Mouse (Mus musculus) midbrain, embryonic 13.5 days (tissue): ENCODE measurements around the gene Hoxc8. TPM values are rescaled to one million over a fixed set of nuclear protein-coding genes. Genes with fewer than 3 reads are reported as not detected.
A peak's percentile ranks its signal among the peaks of the same experiment; 100 is the strongest.

Experiments used
- ATAC-seq: fragments of 200-750 bp; cut with Nextera tagmentation; 2 replicates; pipeline ENCODE4 v1.8.0; 2017; ENCODE audit warnings: mild to moderate bottlenecking, moderate TSS enrichment, moderate library complexity
- H3K27ac ChIP-seq: fragments of 300-500 bp; sonication (generic); 2 replicates; pipeline ENCODE4 v1.5.1; 2015; ENCODE audit warnings: inconsistent platforms, mild to moderate bottlenecking, moderate library complexity
- H3K27me3 ChIP-seq: fragments of 300-500 bp; sonication (generic); 2 replicates; pipeline ENCODE4 v1.6.1; 2015; ENCODE audit warnings: mild to moderate bottlenecking, inconsistent platforms
- H3K36me3 ChIP-seq: fragments of 300-500 bp; sonication (generic); 2 replicates; pipeline ENCODE4 v1.6.1; 2015; ENCODE audit warnings: mild to moderate bottlenecking, inconsistent platforms
- H3K4me1 ChIP-seq: fragments of 300-500 bp; sonication (generic); replicated peaks from 2 replicates; pipeline ENCODE4 v1.6.1; 2015; ENCODE audit warnings: inconsistent platforms
- H3K4me2 ChIP-seq: fragments of 300-500 bp; sonication (generic); replicated peaks from 2 replicates; pipeline ENCODE4 v1.6.1; 2015; ENCODE audit warnings: moderate library complexity, mild to moderate bottlenecking, inconsistent platforms
- H3K4me3 ChIP-seq: fragments of 300-500 bp; sonication (generic); replicated peaks from 2 replicates; pipeline ENCODE4 v1.5.1; 2015; ENCODE audit warnings: mild to moderate bottlenecking, inconsistent platforms
- H3K9ac ChIP-seq: fragments of 300-500 bp; sonication (generic); replicated peaks from 2 replicates; pipeline ENCODE4 v1.6.1; 2015; ENCODE audit warnings: mild to moderate bottlenecking, inconsistent platforms
- H3K9me3 ChIP-seq: fragments of 300-500 bp; sonication (generic); 2 replicates; pipeline ENCODE4 v1.6.1; 2016; ENCODE audit warnings: mild to moderate bottlenecking, inconsistent platforms
- WGBS: fragments of 180-500 bp; shearing (Covaris S2); methylation state at CpG from one replicate; pipeline ENCODE4 v1.1.7; 2015; 5-methylcytosine and 5-hydroxymethylcytosine counted together
- polyA plus RNA-seq: library from polyadenylated mRNA; unstranded; fragments of >200 nt; fragmentation: Nextera tagmentation; extraction: Ambion mirVana; gene quantifications from 2 replicates; pipeline ENCODE4 v1.2.1, GENCODE M21; 2015

The Hoxc8 gene
- polyA plus RNA-seq, 1 experiment from 2014 or later: not detected

DNA sequence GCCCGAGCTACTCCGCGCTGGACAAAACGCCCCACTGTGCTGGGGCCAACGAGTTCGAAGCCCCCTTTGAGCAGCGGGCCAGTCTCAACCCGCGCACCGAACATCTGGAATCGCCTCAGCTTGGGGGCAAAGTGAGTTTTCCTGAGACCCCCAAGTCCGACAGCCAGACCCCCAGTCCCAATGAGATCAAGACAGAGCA lies 23.2 kb upstream of the Hoxc8 start, which contains the start of gene Hoxc5:
Hoxc5 (plus strand) TSS at position 132 of the 199 bp plus-strand sequence.
- ATAC-seq: no peak
- no peak within 1 kb of the TSS for H3K27ac ChIP-seq
- H3K9ac ChIP-seq: no peak within 1 kb of the TSS
- no peaks in the 10 kb centered on the region for H3K36me3 ChIP-seq
- H3K4me3 ChIP-seq: no peak within 1 kb of the TSS
- peaks cover 99% of the 10 kb centered on the region for H3K27me3 ChIP-seq
- under 1% methylated on average over 12 of the region's 12 CpGs for WGBS
- no peaks in the 10 kb centered on the region for H3K9me3 ChIP-seq
- peak within 1 kb of the TSS; percentile 25; the same call in 1 of the 2 replicates for H3K4me2 ChIP-seq
- peaks cover 5% of the 10 kb centered on the region for H3K4me1 ChIP-seq

DNA sequence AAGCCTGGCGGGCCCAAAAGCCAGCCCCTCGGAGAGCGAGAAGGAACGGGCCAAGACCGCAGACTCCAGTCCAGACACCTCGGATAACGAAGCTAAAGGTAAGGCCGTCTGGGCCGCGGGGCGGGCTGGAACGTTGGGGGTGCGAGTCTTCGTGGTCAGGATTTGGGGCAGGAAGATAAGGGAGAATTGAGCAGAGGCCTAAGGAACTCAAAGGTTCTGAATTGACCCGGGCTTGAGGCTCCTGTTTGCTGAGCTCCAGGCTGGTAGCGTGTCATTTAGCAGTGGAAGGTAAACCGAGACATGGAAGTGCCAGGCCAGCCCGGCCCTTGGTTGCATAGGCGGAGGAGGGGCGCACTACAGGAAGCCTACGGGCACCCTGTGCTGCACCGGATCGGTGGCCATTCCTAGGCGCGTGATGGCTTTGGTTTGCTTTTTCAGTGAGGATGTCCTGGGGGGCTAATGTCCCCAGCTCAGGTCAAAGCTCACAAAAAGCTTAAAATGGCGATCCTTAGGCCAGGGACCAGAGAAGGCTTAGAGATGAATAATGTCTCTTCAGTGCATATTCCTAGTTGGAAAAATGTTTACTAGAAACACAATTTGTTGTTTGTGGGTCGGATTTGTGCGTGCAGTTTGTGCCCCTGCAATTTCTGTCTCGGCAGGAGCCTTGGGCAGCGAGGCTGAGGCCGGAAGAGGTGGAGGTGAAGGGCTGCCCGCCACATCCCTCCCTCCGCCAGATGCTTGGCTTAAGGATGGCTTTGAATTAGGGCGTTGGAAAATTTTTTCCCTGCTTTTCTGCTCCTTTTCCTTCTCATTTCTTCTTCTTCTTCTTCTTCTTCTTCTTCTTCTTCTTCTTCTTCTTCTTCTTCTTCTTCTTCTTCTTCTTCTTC lies 22.7 kb upstream of the Hoxc8 start:
- peaks cover 99% of the 10 kb centered on the region for H3K27me3 ChIP-seq
- no peak overlapping the region for H3K4me2 ChIP-seq
- ATAC-seq: no peak
- H3K9ac ChIP-seq: no peak overlapping the region
- whole genome bisulfite sequencing: 2% methylated on average over 34 of the region's 34 CpGs
- no peaks in the 10 kb centered on the region for H3K36me3 ChIP-seq
- H3K9me3 ChIP-seq: no peaks in the 10 kb centered on the region
- H3K4me3 ChIP-seq: no peak overlapping the region
- H3K27ac ChIP-seq: no peak overlapping the region
- peaks cover 5% of the 10 kb centered on the region for H3K4me1 ChIP-seq

DNA sequence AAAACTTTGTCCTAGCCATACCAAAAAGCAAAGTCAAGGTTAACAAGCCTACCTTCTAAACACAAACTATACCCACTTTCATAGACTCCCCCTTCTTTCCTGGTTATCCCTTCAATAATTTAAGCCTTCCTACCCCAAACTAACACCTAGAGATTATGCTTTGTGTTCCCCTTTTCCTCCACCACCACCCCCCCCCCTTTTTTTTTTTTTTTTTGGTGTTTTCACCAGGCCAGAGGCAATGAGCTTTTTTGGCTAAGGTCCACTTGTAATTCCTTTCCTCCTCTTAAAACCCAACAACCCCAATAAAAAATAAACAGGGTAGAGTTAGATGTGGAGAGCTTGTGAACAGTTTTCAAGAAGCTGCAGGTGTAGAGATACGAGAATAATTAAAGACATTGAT lies 21.1 kb upstream of the Hoxc8 start:
- peaks cover 99% of the 10 kb centered on the region for H3K27me3 ChIP-seq
- 18% methylated on average over 1 of the region's 1 CpGs for WGBS
- H3K4me3 ChIP-seq: no peak overlapping the region
- H3K9me3 ChIP-seq: no peaks in the 10 kb centered on the region
- H3K27ac ChIP-seq: no peak overlapping the region
- no peak for ATAC-seq
- peaks cover 5% of the 10 kb centered on the region for H3K4me1 ChIP-seq
- no peaks in the 10 kb centered on the region for H3K36me3 ChIP-seq
- no peak overlapping the region for H3K4me2 ChIP-seq
- H3K9ac ChIP-seq: no peak overlapping the region

DNA sequence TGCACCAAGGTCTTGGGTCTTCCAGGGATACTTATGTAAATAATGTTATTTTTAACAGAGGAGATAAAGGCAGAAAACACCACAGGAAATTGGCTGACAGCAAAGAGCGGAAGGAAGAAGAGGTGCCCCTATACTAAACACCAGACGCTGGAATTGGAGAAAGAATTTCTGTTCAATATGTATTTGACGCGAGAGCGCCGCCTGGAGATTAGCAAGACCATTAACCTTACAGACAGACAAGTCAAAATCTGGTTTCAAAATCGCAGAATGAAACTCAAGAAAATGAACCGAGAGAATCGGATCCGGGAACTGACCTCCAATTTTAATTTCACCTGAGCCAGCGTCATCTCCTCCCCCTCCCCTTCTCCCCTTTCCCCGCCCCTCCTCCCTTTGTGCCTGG lies 19.7 kb upstream of the Hoxc8 start:
- WGBS: under 1% methylated on average over 12 of the region's 12 CpGs
- no peak overlapping the region for H3K4me3 ChIP-seq
- H3K4me1 ChIP-seq: peaks cover 5% of the 10 kb centered on the region
- no peak overlapping the region for H3K27ac ChIP-seq
- peaks cover 99% of the 10 kb centered on the region for H3K27me3 ChIP-seq
- no peak overlapping the region for H3K9ac ChIP-seq
- no peak for ATAC-seq
- H3K36me3 ChIP-seq: no peaks in the 10 kb centered on the region
- no peaks in the 10 kb centered on the region for H3K9me3 ChIP-seq
- H3K4me2 ChIP-seq: no peak overlapping the region

DNA sequence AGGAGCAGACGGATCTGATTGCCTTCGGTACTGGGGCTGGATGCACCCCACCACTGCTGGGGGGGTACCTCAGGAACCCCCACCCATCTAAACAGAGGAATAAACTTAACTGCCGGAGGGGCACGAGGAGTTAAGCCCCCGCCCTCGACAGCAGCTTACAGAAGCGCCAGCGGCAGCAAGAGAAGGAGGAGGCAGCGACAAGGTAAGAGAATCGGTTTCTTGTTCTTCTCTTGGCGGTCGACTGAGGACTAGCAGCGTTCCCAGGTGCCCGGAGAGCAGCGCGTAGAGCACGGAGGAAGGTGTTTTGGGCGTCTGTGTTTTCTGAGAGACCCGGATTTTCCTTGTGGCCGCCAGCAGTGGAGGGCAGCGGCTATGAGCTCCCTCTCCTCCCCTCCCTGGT lies 18.2 kb upstream of the Hoxc8 start:
- no peak overlapping the region for H3K27ac ChIP-seq
- no peaks in the 10 kb centered on the region for H3K4me1 ChIP-seq
- H3K9me3 ChIP-seq: no peaks in the 10 kb centered on the region
- peaks cover 99% of the 10 kb centered on the region for H3K27me3 ChIP-seq
- WGBS: under 1% methylated on average over 21 of the region's 21 CpGs
- no peak overlapping the region for H3K9ac ChIP-seq
- no peak for ATAC-seq
- H3K36me3 ChIP-seq: no peaks in the 10 kb centered on the region
- H3K4me2 ChIP-seq: no peak overlapping the region
- H3K4me3 ChIP-seq: no peak overlapping the region

DNA sequence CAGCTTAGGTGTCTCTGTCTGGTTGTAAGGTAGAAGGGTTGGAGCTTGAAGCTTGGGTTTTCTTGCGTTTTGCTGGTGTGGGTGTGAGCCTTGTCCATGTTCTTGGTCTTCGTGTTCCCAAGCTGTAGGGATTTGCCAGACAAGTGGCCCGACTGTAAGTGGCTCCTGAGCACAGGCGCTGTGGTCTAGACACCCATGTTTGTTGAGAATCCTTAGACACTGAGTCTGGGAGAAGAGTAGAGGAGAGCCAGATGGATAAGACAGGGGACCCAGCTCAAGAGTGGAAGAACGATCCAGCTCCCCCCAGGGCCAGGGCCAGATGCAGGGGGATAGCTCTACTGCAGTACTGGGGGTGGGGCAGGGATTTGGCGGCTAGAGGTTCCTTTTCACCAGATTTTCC lies 17.7 kb upstream of the Hoxc8 start:
- no peak overlapping the region for H3K4me2 ChIP-seq
- WGBS: 2% methylated on average over 6 of the region's 6 CpGs

DNA sequence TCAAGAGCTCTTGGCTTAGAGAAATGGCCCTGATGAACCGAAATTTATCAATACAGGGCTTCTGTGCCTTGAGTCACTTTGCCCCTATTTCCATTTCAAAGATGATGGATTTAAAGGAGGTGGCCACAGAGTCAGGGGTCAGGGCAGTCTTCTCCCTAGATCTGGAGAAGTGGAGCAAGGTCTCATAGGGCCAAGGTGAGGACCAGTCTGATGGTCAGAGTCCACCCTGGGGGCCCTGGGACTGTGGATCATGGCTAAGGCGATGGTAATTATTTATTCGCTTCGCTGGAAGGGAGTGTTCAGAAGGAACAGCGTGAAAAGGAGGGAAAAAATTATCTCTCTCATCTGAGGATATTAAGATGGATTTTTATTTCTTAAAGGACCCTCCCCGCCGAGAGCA lies 15.4 kb upstream of the Hoxc8 start:
- Histone ChIP-seq H3K9me3 (no peaks in the 10 kb centered on the region), H3K9ac (no peak overlapping the region), H3K36me3 (no peaks in the 10 kb centered on the region), H3K27me3 (peaks cover 100% of the 10 kb centered on the region), H3K27ac (no peak overlapping the region), H3K4me2 (no peak overlapping the region), H3K4me3 (no peak overlapping the region), H3K4me1 (no peaks in the 10 kb centered on the region)
- ATAC-seq: no peak
- 5% methylated on average over 7 of the region's 7 CpGs for WGBS

More for the DNA sequence above, 17.7 kb upstream of the Hoxc8 start:
- ATAC-seq: no peak
- H3K27ac ChIP-seq: no peak overlapping the region
- no peak overlapping the region for H3K4me3 ChIP-seq
- H3K4me1 ChIP-seq: no peaks in the 10 kb centered on the region
- no peaks in the 10 kb centered on the region for H3K9me3 ChIP-seq
- H3K9ac ChIP-seq: no peak overlapping the region
- H3K27me3 ChIP-seq: peaks cover 99% of the 10 kb centered on the region
- H3K36me3 ChIP-seq: no peaks in the 10 kb centered on the region

DNA sequence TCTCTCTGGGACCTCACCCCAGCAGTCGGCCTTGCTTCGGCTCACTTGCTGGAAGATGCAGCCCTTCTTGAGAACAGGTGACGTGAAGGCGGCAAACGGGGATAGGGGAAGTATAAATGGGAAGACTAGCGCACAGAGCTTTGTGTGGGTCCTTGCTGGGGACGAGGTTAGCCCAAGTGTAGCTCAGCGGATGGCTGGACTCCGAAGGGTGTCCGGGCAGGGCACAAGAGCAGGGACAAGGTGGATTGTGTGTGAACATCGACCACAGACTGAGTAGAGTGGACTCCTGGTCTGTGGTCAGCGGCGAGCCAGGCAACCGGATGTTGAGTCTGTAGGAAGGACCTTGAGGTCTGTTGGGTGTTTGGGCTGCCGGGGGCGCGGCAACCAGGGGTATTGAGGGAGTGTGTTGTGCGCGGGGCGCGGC lies 14.7 kb upstream of the Hoxc8 start:
- Histone ChIP-seq H3K4me1 (no peaks in the 10 kb centered on the region), H3K27me3 (peaks cover 100% of the 10 kb centered on the region), H3K36me3 (no peaks in the 10 kb centered on the region), H3K27ac (no peak overlapping the region), H3K9me3 (no peaks in the 10 kb centered on the region), H3K4me3 (no peak overlapping the region), H3K9ac (no peak overlapping the region), H3K4me2 (no peak overlapping the region)
- under 1% methylated on average over 21 of the region's 21 CpGs for WGBS
- no peak for ATAC-seq

DNA sequence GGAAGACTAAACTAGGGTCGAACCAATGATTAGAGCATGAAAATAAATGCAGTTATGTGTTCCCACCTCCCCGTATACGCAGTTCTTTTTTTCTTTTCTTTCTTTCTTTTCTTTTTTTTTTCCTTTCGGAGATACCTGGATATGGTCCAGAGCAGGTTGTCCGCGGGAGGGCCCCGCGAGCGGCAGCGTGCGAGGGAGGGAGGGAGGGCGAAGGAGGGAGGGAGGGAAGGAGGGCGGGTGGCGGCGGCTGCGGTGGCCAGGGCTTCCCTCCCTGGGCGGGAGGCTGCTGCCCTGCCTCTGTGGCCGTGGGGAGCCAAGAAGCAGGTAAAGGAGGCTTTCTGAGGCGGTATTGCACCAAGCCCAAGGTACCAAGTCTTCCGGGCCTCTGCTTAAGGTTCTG lies 14.2 kb upstream of the Hoxc8 start, which contains the start of gene Hoxc9:
Hoxc9 (plus strand) TSS at position 269 of the 400 bp plus-strand sequence.
- no peak for ATAC-seq
- WGBS: 2% methylated on average over 17 of the region's 20 CpGs

DNA sequence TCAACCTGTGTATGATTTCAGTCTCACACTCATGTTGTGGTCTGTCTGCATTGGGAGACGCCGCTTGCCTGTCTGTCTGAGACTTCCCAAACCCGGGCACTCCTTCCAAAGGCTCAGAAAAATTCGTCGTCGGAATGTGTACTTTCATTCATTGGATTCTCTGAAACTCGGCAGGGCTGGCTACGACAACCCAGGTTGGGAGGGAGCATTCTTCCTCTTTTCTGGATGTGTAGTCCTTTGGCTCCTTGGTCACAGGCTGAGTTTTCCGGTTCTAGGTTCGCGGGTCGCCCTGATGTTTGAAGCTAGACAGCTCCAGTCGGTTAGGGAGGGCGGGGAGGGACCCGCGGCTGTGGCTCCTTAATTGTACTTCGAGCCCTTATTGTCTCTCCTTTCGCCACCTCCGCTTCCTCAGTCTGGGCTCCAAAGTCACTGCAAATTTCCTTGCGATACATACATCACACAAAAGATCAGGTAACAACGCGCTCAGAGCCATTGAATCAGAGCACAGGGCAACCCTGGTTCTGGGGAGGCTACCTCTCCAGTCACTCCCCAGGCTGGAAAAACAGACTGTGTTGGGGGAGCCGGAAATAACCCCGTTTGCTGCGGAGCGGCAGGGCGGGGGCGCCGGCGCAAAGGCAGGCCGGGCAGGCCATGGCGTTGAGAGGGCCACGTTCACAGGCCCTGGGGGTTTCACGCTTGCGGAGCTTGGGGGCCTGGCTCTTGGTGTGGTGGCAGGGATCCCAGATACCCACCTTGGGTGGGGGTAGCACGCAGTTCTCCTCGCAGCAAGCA lies 13.6 kb upstream of the Hoxc8 start:
- Histone ChIP-seq H3K4me3 (no peak overlapping the region), H3K4me2 (no peak overlapping the region), H3K36me3 (no peaks in the 10 kb centered on the region), H3K4me1 (peaks cover 4% of the 10 kb centered on the region; the same call in 1 of the 2 replicates), H3K9me3 (no peaks in the 10 kb centered on the region), H3K9ac (no peak overlapping the region), H3K27me3 (peaks cover 100% of the 10 kb centered on the region), H3K27ac (no peak overlapping the region)
- WGBS: under 1% methylated on average over 37 of the region's 37 CpGs
- no peak for ATAC-seq

More for the DNA sequence above, 14.2 kb upstream of the Hoxc8 start, which contains the start of gene Hoxc9:
- H3K4me3 ChIP-seq: no peak within 1 kb of the TSS
- no peak within 1 kb of the TSS for H3K4me2 ChIP-seq
- no peak within 1 kb of the TSS for H3K27ac ChIP-seq
- no peaks in the 10 kb centered on the region for H3K9me3 ChIP-seq
- peaks cover 100% of the 10 kb centered on the region for H3K27me3 ChIP-seq
- no peaks in the 10 kb centered on the region for H3K4me1 ChIP-seq
- H3K9ac ChIP-seq: no peak within 1 kb of the TSS
- H3K36me3 ChIP-seq: no peaks in the 10 kb centered on the region

DNA sequence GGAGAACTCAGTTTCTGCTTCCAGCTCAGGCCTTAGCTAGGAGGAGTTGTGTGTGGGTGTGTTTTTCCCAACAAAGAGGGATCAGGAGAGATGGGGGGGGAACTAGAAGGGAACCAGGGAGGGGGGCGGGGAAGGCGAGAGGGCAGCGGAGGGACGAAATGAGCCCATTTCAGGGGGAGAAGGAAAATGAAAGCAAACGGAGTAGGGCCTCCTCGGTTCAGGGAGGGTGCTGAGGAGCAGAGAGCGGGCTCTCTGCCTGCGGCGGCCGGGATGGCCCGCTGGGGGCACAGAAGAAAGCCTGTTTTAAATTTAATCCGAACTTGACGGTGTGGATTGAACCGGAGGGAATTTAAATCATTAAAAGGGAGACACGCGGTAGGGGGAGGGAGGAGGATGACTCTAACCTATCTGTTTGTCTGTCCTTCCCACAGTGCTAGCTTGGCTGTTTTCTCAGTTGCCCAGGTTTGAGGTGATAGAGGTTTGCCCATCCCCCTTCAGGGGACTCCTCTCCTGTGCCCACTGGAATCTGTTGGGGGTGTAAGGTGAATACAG lies 12.9 kb upstream of the Hoxc8 start:
- H3K9ac ChIP-seq: no peak overlapping the region
- H3K4me2 ChIP-seq: no peak overlapping the region
- no peaks in the 10 kb centered on the region for H3K9me3 ChIP-seq
- no peak for ATAC-seq
- peaks cover 100% of the 10 kb centered on the region for H3K27me3 ChIP-seq
- no peaks in the 10 kb centered on the region for H3K36me3 ChIP-seq
- H3K4me3 ChIP-seq: no peak overlapping the region
- peaks cover 7% of the 10 kb centered on the region; the same call in 1 of the 2 replicates for H3K4me1 ChIP-seq
- under 1% methylated on average over 16 of the region's 16 CpGs for WGBS
- H3K27ac ChIP-seq: no peak overlapping the region
